Mouse (Mus musculus) lung, postnatal 0 days (tissue): ENCODE data around the gene Ap5z1.

Experiments
- CTCF ChIP-seq: IDR thresholded peaks from 2 replicates; pipeline ENCODE4 v1.5.1; 2016; ENCODE audit warnings: antibody characterized with exemption, mild to moderate bottlenecking
- EP300 ChIP-seq: IDR thresholded peaks from 2 replicates; pipeline ENCODE4 v1.6.1; 2016; ENCODE audit warnings: antibody characterized with exemption, mild to moderate bottlenecking, control low read depth

DNA sequence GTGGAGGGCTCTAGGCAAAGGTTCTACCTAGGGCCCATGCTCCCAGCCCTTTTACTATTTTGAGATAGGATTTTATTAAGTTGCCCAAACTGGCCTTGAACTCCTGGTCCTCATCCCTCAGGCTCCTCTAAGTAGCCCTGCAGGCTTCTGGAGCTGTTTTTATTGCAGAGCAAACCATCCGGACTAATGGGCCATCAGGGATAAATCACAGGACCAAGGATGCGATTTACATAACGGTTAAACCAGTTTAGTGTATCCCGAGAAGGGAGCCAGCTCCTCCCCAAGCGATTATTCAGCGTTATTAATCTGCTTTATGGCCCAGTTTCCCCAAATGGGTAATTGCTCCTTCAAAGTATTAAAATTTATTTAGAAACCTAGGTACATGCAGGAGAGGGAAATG is 48.3 kb upstream of the Ap5z1 start:
- TF ChIP-seq CTCF (no peak), EP300 (no peak)
